Mouse (Mus musculus): Measurements from ENCODE around the gene Myh7b.

DNA sequence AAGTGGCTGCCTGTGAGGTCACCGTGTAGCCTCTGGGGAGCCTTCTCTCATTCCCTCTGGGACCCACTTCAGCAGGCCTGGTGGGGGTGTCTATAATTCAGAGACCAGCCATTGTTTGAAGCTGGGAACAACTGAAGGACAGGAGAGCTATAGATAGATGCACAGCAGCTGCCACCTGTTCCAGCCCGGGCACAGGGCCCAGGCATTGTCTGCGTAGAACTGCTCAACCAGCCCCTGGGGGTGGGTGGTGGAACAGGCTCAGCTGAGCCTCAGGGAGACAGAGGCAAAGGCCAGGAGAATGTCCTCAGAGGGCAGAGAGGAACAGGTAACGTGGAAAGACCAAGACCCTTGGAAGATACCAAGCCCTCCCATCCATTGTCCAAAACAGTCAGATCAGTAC lies 4.7 kb upstream of the Myh7b start:
- TF ChIP-seq CTCF (IDR thresholded peaks at IDR 0.05) (no peak), EP300 (IDR thresholded peaks at IDR 0.05) (no peak)

Data from lung, postnatal 0 days (tissue).